Mouse (Mus musculus): ENCODE data around the gene Pde4dip. TPM values are rescaled to one million over a fixed set of nuclear protein-coding genes. Genes with fewer than 3 reads are reported as not detected.

Pde4dip gene
- polyA plus RNA-seq, 1 experiment from 2014 or later, result 60.3 TPM

GRCm38 (mm10) chr3:97823438-97823837 is 65.1 kb downstream of the Pde4dip start:
- H3K27me3 ChIP-seq (replicated peaks; ENCODE audit: control insufficient read depth, insufficient read depth, low read length), result peaks cover 6% of the 10 kb centered on the region; the same call in 1 of the 2 replicates
- no peak overlapping the region for H3K4me3 ChIP-seq (ENCODE audit: low read length)
- ATAC-seq, result no peak
- H3K36me3 ChIP-seq (ENCODE audit: control insufficient read depth, insufficient read depth, low read length), result no peaks in the 10 kb centered on the region
- H3K4me1 ChIP-seq (ENCODE audit: control insufficient read depth, insufficient read depth, low read depth, low read length), result no peaks in the 10 kb centered on the region; the same call in 1 of the 2 replicates
- H3K4me2 ChIP-seq (ENCODE audit: low read length), result no peak overlapping the region
- no peak overlapping the region for H3K27ac ChIP-seq (ENCODE audit: low read depth, low read length)
- no peaks in the 10 kb centered on the region for H3K9me3 ChIP-seq (ENCODE audit: control insufficient read depth, low read length)
- H3K9ac ChIP-seq (ENCODE audit: low read depth, low read length), result no peak overlapping the region
- 30% methylated on average over 6 of the region's 6 CpGs for WGBS

GRCm38 (mm10) chr3:97819050-97819449 is 69.5 kb downstream of the Pde4dip start:
- no peaks in the 10 kb centered on the region for H3K4me1 ChIP-seq (ENCODE audit: control insufficient read depth, insufficient read depth, low read depth, low read length)
- no peaks in the 10 kb centered on the region for H3K36me3 ChIP-seq (ENCODE audit: control insufficient read depth, insufficient read depth, low read length)
- H3K27ac ChIP-seq (ENCODE audit: low read depth, low read length), result no peak overlapping the region
- ATAC-seq, result no peak
- H3K27me3 ChIP-seq (replicated peaks; ENCODE audit: control insufficient read depth, insufficient read depth, low read length), result peaks cover 2% of the 10 kb centered on the region; the same call in 1 of the 2 replicates
- no peak overlapping the region for H3K4me3 ChIP-seq (ENCODE audit: low read length)
- no peak overlapping the region for H3K9ac ChIP-seq (ENCODE audit: low read depth, low read length)
- 16% methylated on average over 3 of the region's 3 CpGs for WGBS
- no peak overlapping the region for H3K4me2 ChIP-seq (ENCODE audit: low read length)
- H3K9me3 ChIP-seq (ENCODE audit: control insufficient read depth, low read length), result no peaks in the 10 kb centered on the region

DNA sequence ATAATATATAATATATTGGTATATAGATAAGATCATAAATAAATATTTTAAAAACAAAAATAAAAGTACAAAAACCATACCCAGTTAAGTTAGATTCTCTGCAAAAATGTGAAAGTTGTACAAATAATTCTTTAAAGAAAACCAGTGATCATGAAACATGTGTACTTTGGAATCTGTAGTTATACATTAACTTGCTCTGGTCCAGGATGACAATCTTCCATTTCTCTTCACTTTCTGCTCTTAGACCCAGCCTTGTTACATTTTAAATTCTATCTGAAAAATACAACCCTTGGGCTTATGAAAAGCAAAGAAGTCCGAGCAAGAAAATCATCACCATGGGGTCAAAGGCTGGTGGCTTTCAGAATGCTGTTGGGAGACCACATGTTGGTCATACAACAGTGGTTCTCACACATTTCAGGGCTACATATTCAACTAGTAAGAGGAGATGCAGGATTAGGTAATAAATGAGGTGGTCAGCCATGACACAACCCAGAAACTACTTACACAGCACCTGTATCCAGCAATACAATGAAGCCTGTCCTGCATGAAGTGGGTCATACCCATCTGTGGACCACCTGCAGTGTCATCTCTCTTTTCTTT is 70.0 kb downstream of the Pde4dip start:
- H3K4me1 ChIP-seq (ENCODE audit: control insufficient read depth, insufficient read depth, low read depth, low read length), result no peaks in the 10 kb centered on the region
- H3K4me2 ChIP-seq (ENCODE audit: low read length), result no peak overlapping the region
- no peak for ATAC-seq
- no peaks in the 10 kb centered on the region for H3K9me3 ChIP-seq (ENCODE audit: control insufficient read depth, low read length)
- no peak overlapping the region for H3K9ac ChIP-seq (ENCODE audit: low read depth, low read length)
- 88% methylated on average over 1 of the region's 1 CpGs for WGBS
- no peaks in the 10 kb centered on the region for H3K27me3 ChIP-seq (replicated peaks; ENCODE audit: control insufficient read depth, insufficient read depth, low read length)
- no peak overlapping the region for H3K27ac ChIP-seq (ENCODE audit: low read depth, low read length)
- H3K4me3 ChIP-seq (ENCODE audit: low read length), result no peak overlapping the region
- H3K36me3 ChIP-seq (ENCODE audit: control insufficient read depth, insufficient read depth, low read length), result no peaks in the 10 kb centered on the region

DNA sequence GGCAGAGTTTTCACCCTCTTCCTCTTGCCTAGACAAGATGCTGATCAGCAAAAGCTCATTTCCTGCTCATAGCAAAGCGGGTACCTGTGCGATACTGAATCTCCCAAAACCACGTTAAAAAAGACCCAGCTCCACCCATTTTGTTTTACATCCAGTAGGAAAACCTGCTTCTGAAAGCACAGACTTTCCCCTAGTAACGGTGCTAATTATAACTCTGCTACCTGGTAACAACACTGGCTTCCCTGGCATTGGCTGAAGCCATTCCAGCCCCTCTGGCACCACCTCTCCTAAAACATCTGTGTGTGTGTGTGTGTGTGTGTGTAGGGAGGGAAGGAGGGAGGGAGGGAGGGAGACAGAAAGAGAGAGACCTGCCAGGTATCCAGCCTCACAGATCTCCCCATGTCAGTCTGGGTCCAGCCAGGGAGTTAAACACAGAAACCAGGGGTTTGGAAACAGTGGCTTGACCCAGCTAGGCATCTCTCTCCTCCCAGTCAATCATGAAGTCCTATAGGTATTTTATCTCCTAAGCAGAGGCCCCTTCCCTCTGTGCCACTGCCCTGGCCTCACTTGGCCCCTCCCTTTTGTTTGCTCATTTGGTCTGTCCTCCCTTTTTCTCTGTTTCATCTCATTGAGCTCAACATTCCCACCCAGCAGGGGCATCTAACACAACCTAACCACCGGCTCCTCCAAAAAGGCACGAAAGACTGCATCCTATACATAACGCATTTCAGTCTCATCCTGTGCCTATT is 76.7 kb downstream of the Pde4dip start:
- H3K4me2 ChIP-seq (ENCODE audit: low read length), result 0 out of 2 replicates have a peak overlapping the region, but pooled peaks have one; percentile 6
- peak overlapping the region; percentile 73 for H3K27ac ChIP-seq (ENCODE audit: low read depth, low read length)

GRCm38 (mm10) chr3:97811158-97811557 is 77.3 kb downstream of the Pde4dip start:
- Histone ChIP-seq H3K9ac (ENCODE audit: low read depth, low read length) (no peak overlapping the region), H3K4me1 (ENCODE audit: control insufficient read depth, insufficient read depth, low read depth, low read length) (peaks cover 7% of the 10 kb centered on the region; the same call in 1 of the 2 replicates), H3K4me2 (ENCODE audit: low read length) (0 out of 2 replicates have a peak overlapping the region, but pooled peaks have one; percentile 6), H3K27me3 (replicated peaks; ENCODE audit: control insufficient read depth, insufficient read depth, low read length) (no peaks in the 10 kb centered on the region), H3K4me3 (ENCODE audit: low read length) (no peak overlapping the region), H3K36me3 (ENCODE audit: control insufficient read depth, insufficient read depth, low read length) (no peaks in the 10 kb centered on the region), H3K9me3 (ENCODE audit: control insufficient read depth, low read length) (no peaks in the 10 kb centered on the region), H3K27ac (ENCODE audit: low read depth, low read length) (peak overlapping the region; percentile 73)
- WGBS, result 18% methylated on average over 6 of the region's 6 CpGs
- peak; percentile 44; the same call in 1 of the 2 replicates for ATAC-seq

More for the DNA sequence above, 76.7 kb downstream of the Pde4dip start:
- Histone ChIP-seq H3K4me1 (ENCODE audit: control insufficient read depth, insufficient read depth, low read depth, low read length) (peaks cover 7% of the 10 kb centered on the region; the same call in 1 of the 2 replicates), H3K36me3 (ENCODE audit: control insufficient read depth, insufficient read depth, low read length) (no peaks in the 10 kb centered on the region), H3K4me3 (ENCODE audit: low read length) (no peak overlapping the region), H3K9ac (ENCODE audit: low read depth, low read length) (no peak overlapping the region), H3K9me3 (ENCODE audit: control insufficient read depth, low read length) (no peaks in the 10 kb centered on the region), H3K27me3 (replicated peaks; ENCODE audit: control insufficient read depth, insufficient read depth, low read length) (no peaks in the 10 kb centered on the region)
- 25% methylated on average over 7 of the region's 7 CpGs for WGBS
- peak; percentile 88 for ATAC-seq

DNA sequence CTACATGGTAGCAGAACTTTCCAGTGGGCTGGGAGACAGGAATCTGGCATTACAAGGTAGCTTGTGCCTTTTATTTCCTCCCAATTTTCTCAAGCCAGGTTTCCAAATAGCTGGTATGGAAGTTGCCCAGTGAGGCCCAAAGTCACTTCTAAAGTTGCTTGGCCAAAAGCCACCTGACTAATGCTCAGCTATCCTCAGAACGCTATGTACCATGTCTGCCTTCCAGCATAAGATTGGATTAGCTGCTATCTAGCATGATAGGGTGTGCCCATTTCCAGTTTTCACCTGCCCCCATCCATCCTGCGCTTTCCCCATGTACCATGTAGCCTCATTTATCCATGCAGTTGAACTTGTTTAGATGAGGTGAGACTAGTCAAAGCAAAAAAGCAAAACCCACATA is 78.2 kb downstream of the Pde4dip start:
- ATAC-seq, result no peak
- Histone ChIP-seq H3K4me2 (ENCODE audit: low read length) (no peak overlapping the region), H3K9me3 (ENCODE audit: control insufficient read depth, low read length) (no peaks in the 10 kb centered on the region), H3K36me3 (ENCODE audit: control insufficient read depth, insufficient read depth, low read length) (no peaks in the 10 kb centered on the region), H3K9ac (ENCODE audit: low read depth, low read length) (no peak overlapping the region), H3K4me1 (ENCODE audit: control insufficient read depth, insufficient read depth, low read depth, low read length) (peaks cover 7% of the 10 kb centered on the region; the same call in 1 of the 2 replicates), H3K27me3 (replicated peaks; ENCODE audit: control insufficient read depth, insufficient read depth, low read length) (no peaks in the 10 kb centered on the region), H3K4me3 (ENCODE audit: low read length) (no peak overlapping the region), H3K27ac (ENCODE audit: low read depth, low read length) (no peak overlapping the region)
- 93% methylated on average over 2 of the region's 2 CpGs for WGBS

DNA sequence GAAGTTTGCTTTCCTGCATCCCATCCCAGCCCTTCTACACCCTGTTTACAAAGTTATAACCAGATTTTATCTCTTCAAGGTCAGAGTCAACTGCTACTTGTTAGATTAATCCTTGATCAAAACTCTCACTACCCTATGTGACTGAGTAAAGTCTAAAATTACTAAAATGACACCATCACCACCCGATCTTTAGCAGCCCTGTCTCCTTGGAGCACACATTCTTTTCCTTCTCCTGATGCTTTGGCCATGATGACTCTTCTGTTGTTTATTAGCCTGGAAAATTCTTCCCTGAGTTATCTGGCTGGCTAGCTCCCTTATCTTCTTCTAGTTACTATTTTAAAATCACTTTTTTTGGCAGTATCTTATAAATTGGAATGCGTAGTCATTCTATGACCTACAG is 82.9 kb downstream of the Pde4dip start:
- Histone ChIP-seq H3K4me2 (ENCODE audit: low read length) (no peak overlapping the region), H3K9me3 (ENCODE audit: control insufficient read depth, low read length) (no peaks in the 10 kb centered on the region), H3K4me1 (ENCODE audit: control insufficient read depth, insufficient read depth, low read depth, low read length) (no peaks in the 10 kb centered on the region), H3K9ac (ENCODE audit: low read depth, low read length) (no peak overlapping the region), H3K27me3 (replicated peaks; ENCODE audit: control insufficient read depth, insufficient read depth, low read length) (no peaks in the 10 kb centered on the region), H3K27ac (ENCODE audit: low read depth, low read length) (no peak overlapping the region), H3K36me3 (ENCODE audit: control insufficient read depth, insufficient read depth, low read length) (no peaks in the 10 kb centered on the region), H3K4me3 (ENCODE audit: low read length) (no peak overlapping the region)
- 98% methylated on average over 2 of the region's 2 CpGs for WGBS
- ATAC-seq, result no peak

- no peak overlapping the region for H3K4me3 ChIP-seq (ENCODE audit: low read length)
- H3K36me3 ChIP-seq (ENCODE audit: control insufficient read depth, insufficient read depth, low read length), result no peaks in the 10 kb centered on the region
- no peaks in the 10 kb centered on the region for H3K27me3 ChIP-seq (replicated peaks; ENCODE audit: control insufficient read depth, insufficient read depth, low read length)
- no peaks in the 10 kb centered on the region for H3K9me3 ChIP-seq (ENCODE audit: control insufficient read depth, low read length)
- H3K9ac ChIP-seq (ENCODE audit: low read depth, low read length), result no peak overlapping the region
- H3K4me2 ChIP-seq (ENCODE audit: low read length), result no peak overlapping the region
- no peak overlapping the region for H3K27ac ChIP-seq (ENCODE audit: low read depth, low read length)
- 64% methylated on average over 3 of the region's 3 CpGs for WGBS
- no peak for ATAC-seq
- H3K4me1 ChIP-seq (ENCODE audit: control insufficient read depth, insufficient read depth, low read depth, low read length), result no peaks in the 10 kb centered on the region
Measured at GRCm38 (mm10) chr3:97803675-97804074, 84.8 kb downstream of the Pde4dip start.

DNA sequence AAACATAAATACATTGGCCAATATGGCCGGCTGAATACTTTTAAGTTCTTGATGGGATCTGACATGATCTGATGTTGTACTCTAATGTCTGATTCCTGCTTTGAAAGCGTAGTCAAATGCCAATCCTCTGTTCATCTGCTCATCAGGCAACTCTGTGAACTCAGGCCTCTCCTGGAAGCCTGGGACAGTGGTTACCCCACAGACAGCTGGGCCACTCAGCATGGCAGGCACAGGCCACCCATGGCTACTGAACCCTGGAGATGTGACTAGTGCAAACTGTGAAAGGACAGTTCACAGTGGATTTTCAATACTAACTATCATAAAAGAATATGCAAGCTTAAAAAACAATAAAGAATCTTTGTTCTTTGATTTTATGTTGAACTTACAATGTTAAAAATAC is 85.6 kb downstream of the Pde4dip start:
- no peak overlapping the region for H3K9ac ChIP-seq (ENCODE audit: low read depth, low read length)
- H3K9me3 ChIP-seq (ENCODE audit: control insufficient read depth, low read length), result no peaks in the 10 kb centered on the region
- H3K4me2 ChIP-seq (ENCODE audit: low read length), result no peak overlapping the region
- H3K4me1 ChIP-seq (ENCODE audit: control insufficient read depth, insufficient read depth, low read depth, low read length), result no peaks in the 10 kb centered on the region
- no peak for ATAC-seq
- no peak overlapping the region for H3K4me3 ChIP-seq (ENCODE audit: low read length)
- H3K27ac ChIP-seq (ENCODE audit: low read depth, low read length), result no peak overlapping the region
- WGBS, result 94% methylated on average over 2 of the region's 2 CpGs
- no peaks in the 10 kb centered on the region for H3K36me3 ChIP-seq (ENCODE audit: control insufficient read depth, insufficient read depth, low read length)
- no peaks in the 10 kb centered on the region for H3K27me3 ChIP-seq (replicated peaks; ENCODE audit: control insufficient read depth, insufficient read depth, low read length)

Data from hindbrain, embryonic 16.5 days (tissue).